Mouse (Mus musculus): Measurements from ENCODE around the gene RPS10-NUDT3.

The RPS10-NUDT3 gene

DNA sequence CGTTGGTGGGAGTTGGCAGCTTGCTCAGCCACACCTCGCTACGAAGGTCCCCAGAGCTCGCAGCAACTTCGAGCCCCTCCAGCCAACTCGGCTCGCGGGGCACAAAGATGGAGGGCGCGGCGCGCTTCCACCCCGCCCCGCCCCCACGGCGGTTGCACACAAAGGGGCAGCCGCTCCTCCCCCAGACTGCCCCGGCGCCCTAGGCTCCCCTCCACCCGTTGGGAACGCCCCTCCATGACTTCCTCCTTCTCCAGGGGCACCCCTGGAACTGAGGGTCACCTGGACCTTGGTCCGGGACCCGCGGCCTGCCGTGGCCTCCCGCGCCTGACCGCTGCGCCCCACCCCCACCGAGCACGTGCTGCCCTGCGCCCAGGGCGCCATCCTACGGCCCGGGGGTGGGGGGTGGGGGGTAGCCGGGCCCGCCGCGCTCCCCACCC is 79.9 kb downstream of the RPS10-NUDT3 start:
- DNase-seq (ENCODE audit: low read depth, low spot score), result peak; percentile 59

DNA sequence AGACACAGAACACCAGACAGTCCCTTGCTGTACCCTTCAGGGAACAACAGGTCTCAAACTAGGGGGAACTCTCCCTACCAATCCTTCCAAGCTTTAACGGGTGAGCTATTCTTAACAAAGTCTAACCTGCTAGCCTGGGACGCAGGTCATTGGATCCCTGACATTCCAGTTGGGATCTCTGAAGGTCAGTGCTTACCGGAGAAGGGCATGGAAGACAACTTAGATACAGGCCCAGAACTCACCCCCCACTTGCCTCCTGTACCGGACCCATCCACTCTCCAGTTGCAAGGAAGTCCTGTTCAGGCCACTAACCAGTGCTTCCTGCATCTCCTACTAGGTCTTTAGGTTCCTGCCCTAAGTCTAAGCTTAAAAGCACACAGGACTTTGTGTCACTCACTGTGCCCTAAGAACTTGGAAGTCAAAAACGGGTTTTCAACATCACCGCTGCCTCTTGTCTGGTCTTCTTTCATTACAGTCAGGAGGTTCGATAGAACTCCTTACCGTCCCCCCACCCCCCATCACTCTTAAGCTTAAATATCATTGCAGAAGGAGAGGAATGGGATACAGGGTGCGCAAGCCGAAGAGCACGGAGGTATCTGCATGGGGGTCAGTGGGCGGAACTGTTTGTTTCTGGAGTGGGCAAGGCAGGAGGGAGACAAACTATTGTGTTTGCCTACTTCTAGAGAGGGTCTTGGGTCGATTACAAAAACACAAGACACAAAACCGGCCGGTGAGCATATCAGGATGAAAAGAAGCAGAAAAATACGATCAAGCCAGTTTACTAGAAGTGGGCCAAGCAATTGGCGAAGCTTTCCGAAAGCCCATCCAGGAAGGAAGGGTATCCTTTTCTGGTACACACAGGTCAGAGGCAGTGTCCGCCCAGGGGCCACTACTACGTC is 80.7 kb downstream of the RPS10-NUDT3 start:
- no peak for DNase-seq (ENCODE audit: low read depth, low spot score)

DNA sequence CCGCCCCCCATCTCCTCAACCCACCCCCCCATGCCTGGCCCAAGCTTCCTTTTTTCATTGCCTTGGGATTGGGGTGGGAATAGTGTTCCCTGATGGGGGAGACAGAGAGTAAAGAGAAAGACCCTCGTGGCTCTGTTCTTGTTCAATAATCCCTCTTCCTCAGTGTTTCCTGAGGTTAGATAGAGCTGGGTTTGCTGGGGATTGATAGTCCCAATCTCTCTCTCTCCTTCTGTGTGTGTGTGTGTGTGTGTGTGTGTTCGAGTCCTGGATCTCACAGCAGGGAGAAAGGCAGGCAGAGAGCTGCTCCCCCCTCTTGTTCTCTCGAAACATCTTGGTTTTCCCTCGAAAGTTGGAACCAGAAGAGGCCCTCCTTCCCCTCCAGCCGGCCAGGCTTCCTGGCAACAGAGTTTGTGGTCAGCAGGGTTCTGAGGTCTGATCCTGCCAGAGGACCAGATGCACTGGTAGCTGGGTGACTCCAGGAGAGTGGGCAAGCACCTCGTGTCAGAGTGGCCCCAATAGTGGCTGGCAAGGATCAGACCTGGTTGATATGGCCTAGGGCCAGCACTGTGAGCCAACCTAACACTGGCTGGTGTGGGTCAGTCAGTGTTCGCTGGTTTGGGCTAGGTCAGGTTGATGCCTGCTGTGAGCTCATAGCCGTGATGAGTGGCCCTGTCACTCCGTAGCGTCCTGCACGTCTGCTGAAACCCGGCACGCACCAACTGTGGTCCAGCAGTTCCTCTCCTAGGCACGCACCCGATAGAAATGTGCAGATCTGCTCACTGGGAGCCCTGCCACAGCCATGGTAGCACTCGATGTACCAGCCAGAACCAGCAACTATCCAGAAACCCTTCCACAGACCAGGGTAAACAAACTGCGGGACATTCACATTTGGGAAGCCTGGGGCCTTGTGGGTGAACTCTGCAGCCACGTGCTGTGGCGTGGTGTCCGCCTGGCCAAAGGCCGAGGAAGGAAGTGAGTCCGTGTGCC is 82.5 kb downstream of the RPS10-NUDT3 start:
- DNase-seq (ENCODE audit: low read depth, low spot score), result no peak

DNA sequence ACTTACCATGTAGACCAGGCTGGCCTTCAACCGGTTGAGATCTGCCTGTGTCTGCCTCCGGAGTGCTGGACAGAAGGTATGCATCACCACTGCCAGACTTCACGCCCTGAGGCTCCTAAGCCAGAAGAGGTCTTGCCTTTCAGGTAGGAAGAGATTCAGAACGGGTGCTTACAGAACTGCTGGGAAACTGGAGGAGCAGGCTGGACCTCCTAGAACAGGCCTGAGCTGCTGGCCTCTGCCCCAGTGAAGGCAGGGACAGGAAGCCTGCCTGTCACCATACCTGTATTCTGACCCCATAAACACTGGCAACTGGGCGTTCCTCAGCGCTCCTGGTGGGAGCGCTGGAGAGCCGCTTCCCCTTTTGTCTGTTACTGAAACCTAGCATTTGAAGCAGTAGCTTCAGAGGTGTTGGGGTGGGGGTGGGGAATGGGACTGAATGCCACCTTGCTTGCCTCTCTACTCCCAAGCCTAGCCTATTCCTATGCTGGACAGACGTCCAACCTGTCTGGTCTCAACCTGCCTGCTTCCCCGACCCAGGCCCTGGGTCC is 83.6 kb downstream of the RPS10-NUDT3 start:
- no peak for DNase-seq (ENCODE audit: low read depth, low spot score)

DNA sequence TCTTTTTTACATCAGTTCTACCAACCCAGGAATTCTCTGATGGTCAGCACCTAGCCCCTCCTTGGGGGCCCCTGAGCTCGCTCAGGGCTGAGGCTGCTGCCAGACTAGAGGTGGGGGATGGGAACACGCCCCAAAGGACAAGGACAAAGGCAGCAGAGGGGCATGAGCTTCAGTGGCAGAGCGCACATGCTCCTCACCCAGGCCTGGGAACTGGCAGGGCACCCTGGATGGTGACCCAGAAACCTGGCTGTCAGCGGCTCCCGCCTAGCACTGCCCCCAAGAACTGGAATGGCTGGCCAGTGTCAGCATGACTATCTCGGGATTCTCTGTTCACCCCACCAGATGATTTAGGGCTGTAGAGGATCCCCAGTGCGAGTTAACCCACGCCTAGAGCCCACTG is 85.8 kb downstream of the RPS10-NUDT3 start:
- DNase-seq (ENCODE audit: low read depth, low spot score), result no peak

DNA sequence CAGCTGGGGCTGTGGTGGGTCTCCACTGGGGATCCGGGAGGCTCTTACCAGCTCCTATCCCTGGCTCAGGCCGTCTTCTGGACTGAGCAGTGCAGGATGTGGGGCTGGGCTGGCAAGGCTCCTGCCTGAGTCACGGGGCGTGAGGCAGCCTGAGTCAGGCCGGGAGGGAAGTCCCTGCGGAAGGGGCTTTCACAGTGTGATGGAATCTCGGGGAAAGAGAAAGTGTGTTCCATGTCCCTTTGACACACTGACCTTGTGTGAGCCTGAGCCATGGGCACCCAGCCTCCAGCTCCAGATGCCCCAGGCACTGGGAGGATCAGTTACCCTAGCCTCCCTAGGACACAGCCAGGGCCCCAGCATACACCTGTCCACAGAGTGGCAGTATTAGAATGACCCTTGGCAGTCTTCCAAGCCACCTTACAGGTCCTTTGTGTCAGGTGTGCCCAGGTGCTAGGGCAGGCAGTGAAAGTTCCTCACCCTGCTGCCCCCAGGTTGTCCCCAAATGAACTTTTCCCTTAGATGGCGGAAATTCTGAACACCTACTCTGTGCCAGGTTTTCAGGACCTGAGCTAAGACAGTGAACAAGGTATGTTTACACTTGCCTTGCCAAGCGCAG is 87.7 kb downstream of the RPS10-NUDT3 start:
- no peak for DNase-seq (ENCODE audit: low read depth, low spot score)

DNA sequence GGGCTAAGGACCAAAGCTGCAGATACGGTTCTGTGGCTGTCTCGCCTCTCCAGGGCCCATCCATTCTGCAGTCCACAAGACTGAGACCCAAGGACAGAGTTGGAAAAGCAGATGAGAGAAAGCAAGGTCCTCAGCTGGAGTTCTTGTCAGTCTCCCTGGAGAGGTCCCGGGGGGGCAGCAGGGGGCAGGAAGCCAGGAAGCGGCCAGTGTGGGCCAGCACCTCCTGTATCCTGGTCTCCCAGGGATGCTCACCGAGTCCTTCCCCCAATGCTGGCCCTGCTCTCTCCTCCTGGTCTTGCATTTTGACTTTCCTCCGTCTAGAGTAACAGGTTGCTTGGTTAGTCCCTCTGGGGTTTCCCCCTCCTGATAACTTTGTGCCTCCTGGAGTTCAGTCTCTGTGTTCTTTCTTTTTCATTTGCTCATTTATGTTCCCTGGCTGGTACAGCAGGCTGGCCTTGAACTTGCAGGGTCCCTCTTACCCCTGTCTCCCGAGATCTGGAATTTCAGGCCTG is 88.4 kb downstream of the RPS10-NUDT3 start:
- no peak for DNase-seq (ENCODE audit: low read depth, low spot score)

DNA sequence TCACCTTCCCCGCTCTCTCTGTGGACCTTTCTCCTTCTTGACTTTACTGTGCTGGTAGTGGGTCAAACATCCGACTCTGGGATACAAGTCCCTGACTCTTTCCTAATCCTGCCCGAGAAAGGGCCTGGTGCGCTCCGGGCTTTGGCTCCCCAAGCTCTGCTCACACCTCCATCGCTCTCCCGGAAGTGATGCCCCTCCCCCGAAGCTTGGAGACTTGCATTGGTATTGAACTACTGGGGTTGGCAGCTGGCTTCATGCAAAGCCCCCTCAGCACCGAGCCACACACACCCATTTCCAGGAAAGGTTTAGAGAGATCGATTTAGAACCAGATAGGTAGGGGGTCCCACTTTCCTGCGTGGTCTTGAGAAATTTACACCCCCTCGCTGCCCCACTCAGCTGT is 89.0 kb downstream of the RPS10-NUDT3 start:
- no peak for DNase-seq (ENCODE audit: low read depth, low spot score)

DNA sequence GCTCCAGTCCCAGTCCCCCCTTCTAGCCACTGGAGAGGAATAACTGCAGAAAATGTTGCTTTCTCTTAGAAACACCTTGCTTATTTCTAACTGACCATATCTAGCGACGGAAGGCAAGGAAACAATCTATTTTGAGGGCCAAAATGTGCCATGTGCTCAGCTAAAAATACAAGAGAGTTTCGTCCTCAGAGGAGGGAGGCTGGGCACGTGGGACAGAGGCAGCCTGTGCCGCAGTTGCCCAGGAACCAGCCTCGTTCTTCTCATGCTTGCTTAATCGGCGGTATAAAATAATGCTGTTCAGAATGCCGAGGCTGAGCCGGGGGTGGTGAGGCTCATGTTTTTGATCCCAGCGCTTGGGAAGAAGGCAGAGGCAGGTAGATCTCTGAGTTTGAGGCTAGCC is 90.5 kb downstream of the RPS10-NUDT3 start:
- no peak for DNase-seq (ENCODE audit: low read depth, low spot score)

DNA sequence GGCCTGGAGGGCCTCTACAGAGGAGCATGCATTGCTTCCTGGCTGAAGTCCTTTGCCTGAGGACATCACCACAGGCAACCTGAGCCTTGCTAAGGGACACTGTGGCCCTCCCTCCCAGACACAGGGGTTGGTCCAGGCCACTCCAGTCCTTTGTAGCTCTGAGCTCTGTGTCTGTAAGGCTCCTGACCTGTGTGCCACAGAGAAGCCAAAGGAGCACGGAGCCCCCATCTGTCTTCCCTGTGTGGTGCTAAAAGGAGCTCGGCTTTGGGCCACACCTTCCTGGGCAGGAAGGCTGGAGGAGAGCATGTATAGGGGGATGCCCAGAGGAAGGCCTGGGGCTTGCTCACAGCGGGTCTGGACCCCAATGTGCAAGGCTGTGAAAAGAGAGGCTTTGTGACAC is 93.0 kb downstream of the RPS10-NUDT3 start:
- no peak for DNase-seq (ENCODE audit: low read depth, low spot score)

DNA sequence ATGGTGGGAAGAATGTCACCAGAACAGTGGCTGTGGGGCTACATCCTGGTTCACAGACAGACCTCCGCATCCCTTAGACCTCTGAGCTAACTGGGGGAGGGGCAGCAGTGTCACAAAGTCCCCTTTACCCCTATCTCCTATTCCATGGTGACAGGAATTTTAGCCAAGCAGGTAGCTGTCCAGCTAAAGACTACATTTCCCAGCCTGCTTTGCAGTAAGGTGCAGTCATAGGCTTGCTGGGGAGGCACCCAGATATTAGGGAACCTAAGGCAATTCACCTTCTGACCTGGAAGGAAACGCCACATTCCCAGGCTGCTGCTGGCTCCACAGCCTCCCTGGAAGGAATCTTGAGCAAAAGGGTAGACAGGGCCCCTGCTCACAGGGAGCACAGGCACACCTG is 93.8 kb downstream of the RPS10-NUDT3 start:
- no peak for DNase-seq (ENCODE audit: low read depth, low spot score)

DNA sequence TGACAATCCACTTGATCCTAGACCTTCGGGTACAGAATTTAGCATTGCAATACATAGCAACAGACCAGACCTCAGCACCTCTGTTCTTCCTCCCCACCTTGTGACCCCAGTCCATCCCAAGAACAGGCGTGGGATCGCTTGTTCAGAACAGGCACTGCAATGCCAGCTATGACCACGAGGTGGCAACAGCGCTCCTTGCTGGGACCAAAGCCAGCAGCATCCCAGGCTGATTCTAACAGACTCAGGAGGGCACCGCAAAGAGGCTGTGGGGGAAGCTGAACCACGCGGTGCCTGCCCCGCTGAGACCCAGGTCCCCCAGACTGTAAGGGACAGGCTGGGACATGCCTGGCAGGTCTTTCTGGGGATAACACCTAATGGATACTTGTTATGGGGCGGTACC is 100.3 kb downstream of the RPS10-NUDT3 start:
- DNase-seq (ENCODE audit: low read depth, low spot score), result peak; percentile 84

DNA sequence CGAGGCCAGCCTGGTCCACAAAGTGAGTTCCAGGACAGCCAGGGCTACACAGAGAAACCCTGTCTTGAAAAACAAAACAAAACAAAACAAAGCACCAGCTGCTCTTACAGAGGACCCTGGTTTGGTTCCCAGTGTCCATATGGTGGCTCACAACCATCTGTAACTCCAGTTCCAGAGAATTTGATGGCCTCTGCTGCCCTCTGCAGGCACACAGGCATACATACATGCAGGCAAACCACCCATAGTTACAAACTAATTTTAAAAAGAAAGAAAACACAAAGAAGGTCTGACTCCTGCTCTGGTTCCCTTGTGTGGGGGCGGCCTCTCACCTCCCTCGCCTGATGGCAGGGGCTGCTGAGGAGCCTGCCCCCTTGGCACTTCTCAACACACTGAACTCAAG is 101.7 kb downstream of the RPS10-NUDT3 start:
- DNase-seq (ENCODE audit: low read depth, low spot score), result no peak

DNA sequence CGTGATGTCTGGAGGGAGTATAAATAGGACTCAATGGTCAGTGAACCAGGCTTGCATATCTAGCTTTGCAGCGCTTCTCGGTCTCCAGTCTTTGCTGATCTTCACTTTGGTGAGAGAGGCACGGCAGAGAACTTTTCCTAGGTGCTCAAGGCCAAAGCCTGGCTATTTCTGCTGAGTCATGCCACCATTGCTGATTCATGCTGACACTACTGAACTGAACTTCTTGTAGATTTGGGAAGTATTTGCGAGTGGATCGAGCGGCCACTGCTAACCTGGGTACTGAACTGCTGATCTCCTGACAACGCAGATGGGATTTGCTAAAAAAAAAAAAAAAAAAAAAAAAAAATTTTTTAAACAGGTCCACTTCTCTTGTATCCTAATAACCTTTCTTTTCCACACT is 102.9 kb downstream of the RPS10-NUDT3 start:
- DNase-seq (ENCODE audit: low read depth, low spot score), result no peak
